Mouse (Mus musculus) kidney, adult 2 months (tissue): ENCODE results near the gene Dagla.

Experiments
- CTCF ChIP-seq: fragments of 200-500 bp; conservative IDR thresholded peaks from 2 replicates; pipeline ENCODE4 v1.5.1; 2011; ENCODE audit warnings: low read depth, mild to moderate bottlenecking, control low read depth, low read length, moderate library complexity, mixed read lengths; ENCODE audit not compliant: insufficient read depth, insufficient read length
- POLR2A ChIP-seq: fragments of 200-500 bp; IDR thresholded peaks from one replicate; pipeline ENCODE4 v1.6.1; 2011; ENCODE audit warnings: low read depth, low read length, control low read depth

DNA sequence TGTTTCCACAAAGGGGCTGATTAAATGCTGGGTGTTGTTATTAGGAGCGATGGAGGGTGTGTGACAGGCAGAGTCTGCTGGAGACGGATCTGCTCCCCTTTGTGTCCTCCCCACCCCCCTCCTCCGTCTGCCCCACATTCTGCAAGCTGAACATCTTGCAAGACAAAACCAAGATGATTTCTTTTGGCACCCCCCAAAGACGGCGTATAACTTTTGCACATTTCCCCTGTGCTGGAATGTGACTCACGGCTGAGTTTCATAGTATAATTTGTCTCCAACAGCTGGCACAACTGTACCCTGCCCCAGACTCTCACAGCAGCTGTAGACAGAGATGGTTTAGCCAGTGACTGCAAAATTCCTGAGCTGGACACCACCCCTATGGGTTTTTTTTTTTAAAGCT is 3.3 kb upstream of the Dagla start:
- TF ChIP-seq CTCF (no peak), POLR2A (no peak)
